Mouse (Mus musculus) heart, embryonic 16.5 days (tissue): ENCODE measurements around the gene Rab10. TPM values are rescaled to one million over a fixed set of nuclear protein-coding genes. Genes with fewer than 3 reads are reported as not detected.

Source experiments
- polyA plus RNA-seq: library from polyadenylated mRNA; unstranded; fragments of >200 nt; fragmentation: Nextera tagmentation; extraction: Ambion mirVana; gene quantifications from 2 replicates; pipeline ENCODE4 v1.2.1, GENCODE M21; 2015

Gene Rab10
- polyA plus RNA-seq, 1 experiment from 2014 or later = 69.6 TPM

Other genes starting within 250 kb of the Rab10 start
- gene Kif3c, start 55.2 kb upstream of the Rab10 start, polyA plus RNA-seq = 5.1 and 5.2 TPM in 2 replicates
- 15.6 and 16.3 TPM in 2 replicates for gene Asxl2, start 116.9 kb upstream of the Rab10 start, polyA plus RNA-seq